Mouse (Mus musculus) small intestine, adult 2 months (tissue): Measurements from ENCODE around the gene Mlana.

ENCODE experiments used
- CTCF ChIP-seq: fragments of 200-500 bp; IDR thresholded peaks from 2 replicates; pipeline ENCODE4 v1.5.1; 2012; ENCODE audit warnings: low read depth, mild to moderate bottlenecking, control low read depth, inconsistent platforms, low read length, moderate library complexity, mixed read lengths; ENCODE audit not compliant: insufficient replicate concordance, insufficient read length; ENCODE audit errors: extremely low read depth
- POLR2A ChIP-seq: fragments of 200-500 bp; IDR thresholded peaks from 2 replicates; pipeline ENCODE4 v1.6.1; 2012; ENCODE audit warnings: low read depth, mild to moderate bottlenecking, control low read depth, inconsistent platforms, low read length, moderate library complexity

- TF ChIP-seq POLR2A (no peak), CTCF (no peak)
Observed at GRCm38 (mm10) chr19:29704436-29704835, 6.8 kb downstream of the Mlana start.
